Mouse (Mus musculus) mesoderm, embryonic 11.5 days (tissue): ENCODE measurements around the gene Osbp2.

Source experiments
- DNase-seq: peaks from one replicate; pipeline ENCODE4 v3.0.0-alpha.2; 2012; ENCODE audit warnings: low read depth, low spot score

The Osbp2 gene

DNA sequence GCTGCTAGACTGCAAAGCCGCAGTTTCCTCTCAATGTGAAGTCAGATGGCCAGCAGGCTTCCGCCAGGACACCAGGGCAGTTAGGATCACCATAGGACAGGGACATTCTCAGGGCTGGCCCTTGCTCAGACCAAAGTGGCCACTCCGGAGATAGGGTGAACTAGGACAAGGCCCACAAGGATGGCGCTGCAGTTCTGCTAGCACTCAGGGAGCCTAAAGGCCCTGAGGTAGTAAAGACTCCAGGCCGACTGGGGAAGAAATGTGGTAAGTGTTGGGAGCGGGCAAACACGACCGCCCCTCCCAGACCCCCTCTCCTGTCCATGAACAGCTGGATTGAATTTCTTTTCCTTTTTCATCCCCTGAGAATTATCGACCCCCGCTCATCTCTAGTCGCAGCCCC lies 102.4 kb downstream of the Osbp2 start:
- no peak for DNase-seq

DNA sequence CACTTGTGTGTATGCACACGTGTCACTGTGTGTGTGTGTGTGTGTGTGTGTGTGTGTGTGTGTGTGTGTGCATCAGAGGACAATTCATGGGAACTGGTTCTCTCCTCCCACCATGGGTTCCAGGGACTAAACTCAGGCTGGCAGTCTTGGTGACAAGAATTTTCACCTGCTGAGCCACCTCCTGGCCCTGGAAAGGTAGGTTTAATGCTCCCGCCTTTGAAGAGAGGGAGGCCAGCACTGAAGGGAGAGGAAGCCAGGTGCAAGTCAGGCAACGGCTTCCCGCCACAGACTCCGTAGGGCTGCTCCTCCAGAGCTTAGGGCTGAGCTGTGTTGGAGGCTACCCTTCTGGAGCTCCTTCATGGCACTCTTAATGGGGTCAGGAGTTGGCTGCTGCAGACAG lies 104.3 kb downstream of the Osbp2 start:
- DNase-seq = no peak

GRCm38 (mm10) chr11:3755341-3755740 lies 108.4 kb downstream of the Osbp2 start:
- no peak for DNase-seq

GRCm38 (mm10) chr11:3754685-3755084 lies 109.0 kb downstream of the Osbp2 start:
- no peak for DNase-seq

DNA sequence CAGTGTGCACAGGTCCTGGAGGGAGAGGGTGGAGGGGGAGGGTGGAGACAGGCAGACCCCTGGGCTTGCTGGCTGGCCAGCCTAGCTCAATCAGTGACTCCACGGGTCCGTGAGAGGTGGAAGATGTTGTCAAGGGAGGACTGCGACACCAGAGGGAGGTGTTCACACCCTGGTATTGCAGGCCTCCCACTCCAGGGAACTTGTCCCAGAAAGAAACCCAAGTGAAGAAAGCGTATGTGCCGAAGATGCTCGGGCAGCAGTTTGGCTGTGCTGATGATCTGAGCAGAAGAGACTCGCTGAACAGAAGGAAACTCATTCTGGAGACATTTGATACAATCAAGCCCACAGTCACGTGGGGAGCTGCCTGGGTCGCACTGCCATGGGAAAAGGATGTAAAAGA lies 109.8 kb downstream of the Osbp2 start:
- no peak for DNase-seq

- no peak for DNase-seq
These were observed 110.9 kb downstream of the Osbp2 start for GRCm38 (mm10) chr11:3752766-3753165.

DNA sequence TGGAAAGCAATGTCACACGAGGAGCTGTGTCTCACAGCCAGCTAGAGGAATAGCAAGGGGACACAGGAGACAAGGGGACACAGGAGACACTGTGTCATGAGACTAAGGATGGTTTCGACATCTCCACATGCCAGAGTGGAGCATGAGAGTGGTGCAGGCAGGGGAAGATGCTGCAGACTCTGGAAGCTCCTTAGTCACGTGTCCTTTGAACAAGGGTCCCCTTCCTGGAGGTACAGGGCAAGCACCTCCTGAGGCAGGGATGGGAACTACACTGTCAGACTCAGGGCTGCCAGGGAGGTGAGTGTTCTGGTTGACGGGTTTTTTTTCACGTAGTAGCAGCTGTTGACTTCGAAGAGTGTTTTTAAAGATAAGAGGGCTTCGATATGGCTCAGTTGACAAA lies 113.9 kb downstream of the Osbp2 start:
- DNase-seq = no peak

DNA sequence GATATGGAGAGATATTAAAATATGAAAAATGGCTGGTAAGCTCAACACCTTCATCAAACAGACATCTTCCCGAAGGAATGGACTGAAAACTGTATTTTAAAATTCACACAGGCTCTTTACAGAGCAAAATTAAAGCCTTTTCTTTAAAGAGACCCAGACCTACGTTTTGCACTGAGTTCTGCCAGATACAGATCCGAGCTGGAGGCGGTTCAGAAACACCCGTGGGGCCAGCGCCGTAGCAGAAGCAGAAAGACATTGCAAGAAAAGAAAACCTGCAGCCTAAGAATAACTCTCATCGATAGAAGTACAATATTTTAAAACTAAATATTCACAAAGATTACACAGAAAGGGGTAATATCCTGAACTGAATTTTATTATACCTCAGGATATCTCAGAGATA lies 121.3 kb downstream of the Osbp2 start:
- DNase-seq = no peak

DNA sequence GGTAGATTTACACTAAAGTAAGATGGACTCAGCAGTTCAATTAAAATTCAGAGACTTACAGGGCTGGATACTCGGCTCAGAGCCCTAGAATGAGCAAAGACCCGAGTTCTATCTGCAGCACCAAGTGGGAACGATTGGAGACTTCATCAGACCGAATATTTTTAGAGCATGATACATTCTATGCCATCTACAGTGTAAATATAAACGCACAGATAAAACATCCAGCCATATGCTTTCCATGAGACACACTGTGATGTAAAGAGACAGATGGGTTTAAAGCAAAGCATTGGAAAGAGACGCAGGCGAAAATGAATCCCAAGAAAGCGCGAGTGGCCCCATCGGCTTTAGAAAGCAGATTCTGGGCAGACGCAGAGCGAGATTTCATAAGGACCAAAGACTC lies 122.5 kb downstream of the Osbp2 start:
- DNase-seq = no peak

DNA sequence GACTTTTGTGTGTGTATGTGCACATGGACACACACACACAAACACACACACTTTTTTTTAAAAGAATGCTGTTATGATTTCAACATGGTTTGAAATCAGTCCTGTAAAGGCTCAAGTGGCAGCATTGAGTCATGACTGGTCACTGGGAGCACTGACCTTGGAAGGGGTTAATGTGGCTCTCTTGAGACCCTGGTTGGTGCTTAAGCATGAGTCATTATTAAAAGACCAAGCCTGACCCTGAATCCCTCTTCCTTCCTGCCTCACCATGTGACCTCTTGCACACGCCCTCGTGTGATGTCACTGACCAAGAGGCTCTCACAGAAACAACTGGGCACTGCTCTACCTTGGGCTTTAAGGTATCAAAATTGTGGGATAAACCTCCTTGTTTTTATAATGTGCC lies 124.9 kb downstream of the Osbp2 start:
- no peak for DNase-seq

- no peak for DNase-seq
These were observed 128.0 kb downstream of the Osbp2 start for GRCm38 (mm10) chr11:3735715-3736114.

DNA sequence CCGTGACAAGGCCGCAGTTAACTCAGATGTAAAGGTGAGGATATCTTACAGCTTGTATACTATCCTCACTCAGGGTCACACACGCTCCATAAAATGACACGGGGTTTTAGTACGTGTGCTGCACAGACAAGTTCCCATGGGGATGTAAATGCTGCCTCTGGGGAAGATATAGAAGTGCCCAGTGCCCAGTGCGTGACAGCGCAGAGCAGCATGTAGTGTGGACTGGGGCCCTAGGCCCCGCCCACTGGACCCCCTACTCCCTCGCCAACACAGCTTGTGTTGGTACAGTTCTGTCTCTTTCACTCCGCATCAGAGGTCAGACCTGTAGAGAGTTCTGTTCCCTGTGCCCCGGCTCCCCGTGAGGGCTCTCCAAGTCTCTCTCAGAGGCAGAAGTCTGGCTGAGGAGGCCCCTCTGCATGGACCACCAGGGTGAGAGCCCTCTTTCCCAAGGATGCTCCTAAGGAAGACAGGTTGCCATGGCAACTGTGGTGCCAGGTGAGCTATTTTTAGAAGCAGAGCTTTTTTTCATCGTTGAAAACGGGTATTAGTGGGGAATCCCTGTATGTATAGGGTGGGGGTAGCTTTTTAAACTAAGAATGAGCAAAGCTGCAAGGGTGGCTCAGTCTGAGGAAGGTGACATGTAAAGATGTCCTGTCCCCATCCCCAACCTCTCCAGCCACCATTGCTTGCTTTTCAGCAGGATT lies 129.6 kb downstream of the Osbp2 start:
- no peak for DNase-seq

GRCm38 (mm10) chr11:3731469-3731868 lies 132.2 kb downstream of the Osbp2 start:
- no peak for DNase-seq

- DNase-seq = no peak
These were observed 136.1 kb downstream of the Osbp2 start for GRCm38 (mm10) chr11:3727438-3728105.

DNA sequence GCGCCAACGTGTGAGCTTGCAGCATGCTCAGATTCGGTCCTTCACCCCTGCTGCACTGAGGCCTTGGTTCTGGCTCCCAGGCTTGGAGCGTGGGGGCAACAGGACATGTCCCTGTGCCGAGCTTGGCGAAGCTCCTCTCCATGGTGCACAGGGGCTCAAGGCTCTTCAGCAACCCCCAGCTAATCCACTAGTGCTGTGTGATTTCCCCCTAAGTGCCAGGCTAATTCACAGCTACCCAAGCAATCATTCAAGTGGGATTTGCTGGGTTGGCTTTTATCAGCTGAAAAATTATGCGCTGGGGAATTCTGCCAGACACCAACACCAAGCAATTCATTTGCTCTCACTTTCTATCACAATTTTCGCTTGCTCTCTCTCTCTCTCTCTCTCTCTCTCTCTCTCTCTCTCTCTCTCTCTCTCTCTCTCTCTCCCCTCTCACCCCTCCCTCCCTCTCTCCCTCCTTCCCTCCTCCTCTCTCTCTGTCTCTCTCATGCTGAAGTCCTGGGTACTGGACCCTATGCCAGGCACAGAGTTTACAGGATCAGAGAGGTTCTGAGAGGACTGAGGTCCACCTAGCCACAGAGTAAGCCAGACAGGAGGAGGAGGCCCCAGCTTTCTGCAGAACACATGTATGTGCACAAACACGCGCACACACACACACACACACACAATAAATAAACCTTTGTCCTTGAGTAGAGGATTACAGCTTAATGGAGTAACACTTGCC lies 138.2 kb downstream of the Osbp2 start:
- no peak for DNase-seq

- no peak for DNase-seq
These were observed 139.0 kb downstream of the Osbp2 start for GRCm38 (mm10) chr11:3724726-3725125.

- DNase-seq = no peak
These were observed 139.8 kb downstream of the Osbp2 start for GRCm38 (mm10) chr11:3723910-3724309.

- no peak for DNase-seq
These were observed 140.8 kb downstream of the Osbp2 start for GRCm38 (mm10) chr11:3722861-3723260.

GRCm38 (mm10) chr11:3722036-3722435 lies 141.7 kb downstream of the Osbp2 start:
- DNase-seq = no peak

- DNase-seq = no peak
These were observed 147.0 kb downstream of the Osbp2 start for GRCm38 (mm10) chr11:3716662-3717061.

DNA sequence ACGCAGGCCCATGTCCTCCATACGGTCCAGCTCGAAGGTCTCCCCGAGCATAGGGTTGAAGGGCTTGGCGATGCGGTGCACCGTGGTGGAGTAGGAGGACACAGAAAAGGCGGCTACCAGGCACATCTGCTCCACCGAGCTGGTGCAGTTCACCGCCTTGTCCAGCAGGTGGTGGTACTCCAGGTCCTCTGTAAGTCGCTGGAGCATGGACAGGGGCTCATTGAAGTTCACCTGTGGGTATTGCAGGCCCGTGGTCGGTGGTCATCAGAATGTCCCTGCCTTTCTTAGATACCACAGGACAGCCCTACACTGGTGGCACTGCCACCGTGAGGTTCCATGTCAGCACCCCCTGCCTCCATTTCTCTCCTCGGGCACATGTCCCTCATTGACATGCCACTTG lies 149.2 kb downstream of the Osbp2 start:
- peak; percentile 77 for DNase-seq

- no peak for DNase-seq
These were observed 153.5 kb downstream of the Osbp2 start for GRCm38 (mm10) chr11:3710203-3710602.

DNA sequence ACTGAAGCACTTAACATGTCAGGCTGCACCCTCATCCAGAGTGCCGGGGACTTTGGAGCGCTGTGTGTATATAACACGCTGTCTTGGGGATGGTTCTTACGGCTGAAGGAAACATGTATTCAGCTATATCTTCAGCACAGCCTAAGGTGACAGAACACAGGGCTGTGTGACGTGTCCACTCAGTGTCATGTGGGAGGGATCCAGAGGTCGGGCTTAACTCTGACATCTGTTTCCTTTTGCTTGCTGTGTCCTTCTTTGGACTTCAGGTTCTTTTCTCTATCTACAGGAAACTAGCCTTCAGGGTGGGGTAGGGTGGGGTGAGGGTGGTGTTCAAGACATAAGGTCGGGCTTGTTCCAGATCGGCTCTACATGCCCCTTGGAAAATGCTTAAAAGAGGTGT lies 156.6 kb downstream of the Osbp2 start:
- DNase-seq = no peak
